Mouse (Mus musculus) MEL (cell line): ENCODE measurements around the gene Fkbp2.

Experiments
- BHLHE40 ChIP-seq: IDR thresholded peaks from 2 replicates; pipeline ENCODE4 v1.6.1; 2012; ENCODE audit warnings: low read depth, mild to moderate bottlenecking, inconsistent platforms, low read length, improper control_type of control experiment, borderline replicate concordance
- CTCF ChIP-seq, 3 experiments: IDR thresholded peaks in 2 of 3; conservative IDR thresholded peaks in 1 of 3; 2 replicates each; pipeline ENCODE4 v1.5.1; 2011 to 2012; ENCODE audit warnings: low read length in 3 of 3, low read depth in 2 of 3, mild to moderate bottlenecking in 2 of 3, improper control_type of control experiment in 1 of 3, inconsistent platforms in 1 of 3, mixed read lengths in 1 of 3, moderate library complexity in 1 of 3; ENCODE audit not compliant: control insufficient read depth in 1 of 3, insufficient read depth in 1 of 3, poor library complexity in 1 of 3, severe bottlenecking in 1 of 3
- ELF1 ChIP-seq: IDR thresholded peaks from 2 replicates; pipeline ENCODE4 v1.6.1; 2014; ENCODE audit warnings: low read depth, mild to moderate bottlenecking, inconsistent platforms, low read length, improper control_type of control experiment, moderate library complexity
- POLR2A ChIP-seq, 2 experiments: IDR thresholded peaks; 2 replicates each; pipeline ENCODE4 v1.6.1; 2011 to 2012; ENCODE audit warnings: low read length in 2 of 2, mild to moderate bottlenecking in 2 of 2, control low read depth in 1 of 2, improper control_type of control experiment in 1 of 2, low read depth in 1 of 2, moderate library complexity in 1 of 2; ENCODE audit not compliant: control insufficient read depth in 1 of 2, insufficient read depth in 1 of 2, poor library complexity in 1 of 2

DNA sequence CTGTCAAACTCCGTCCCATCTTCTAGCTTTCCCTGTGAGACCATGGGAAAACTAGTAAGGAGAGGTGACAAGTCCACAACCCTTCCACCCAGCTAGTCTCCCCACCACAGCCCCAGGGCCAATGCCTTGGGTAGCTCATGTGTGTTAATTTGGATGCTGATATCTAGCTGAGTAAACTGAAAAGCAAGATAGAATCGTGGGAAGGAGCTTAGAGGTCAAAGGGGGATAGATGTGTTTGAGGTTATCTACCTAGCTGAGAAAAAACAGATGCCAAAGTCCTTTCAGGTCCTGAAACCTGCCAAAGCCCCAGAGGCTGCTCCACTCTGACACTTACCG lies 1.7 kb downstream of the Fkbp2 start:
- TF ChIP-seq CTCF (IDR thresholded peaks at IDR 0.05 in 2 of 3, conservative IDR thresholded peaks at IDR 0.05 in 1 of 3; ENCODE audit: control insufficient read depth in 1 of 3, insufficient read depth in 1 of 3, low read depth in 2 of 3, low read length in 3 of 3, poor library complexity in 1 of 3, severe bottlenecking in 1 of 3) (no peak), ELF1 (no peak), POLR2A (IDR thresholded peaks at IDR 0.05; ENCODE audit: control insufficient read depth in 1 of 2, insufficient read depth in 1 of 2, low read depth in 1 of 2, low read length in 2 of 2, poor library complexity in 1 of 2) (no peak), BHLHE40 (no peak)
